Mouse (Mus musculus): ENCODE results near the gene Serp2. TPM values are rescaled to one million over a fixed set of nuclear protein-coding genes. Genes with fewer than 3 reads are reported as not detected.

Serp2 gene
- polyA plus RNA-seq, 2 experiments, result 14.3 to 14.7 TPM

- Histone ChIP-seq H3K4me1 (ENCODE audit: control insufficient read depth, insufficient read depth, low read length) (peaks cover 8% of the 10 kb centered on the region), H3K36me3 (ENCODE audit: control insufficient read depth, insufficient read depth, low read length) (no peaks in the 10 kb centered on the region), H3K9me3 (ENCODE audit: control insufficient read depth, low read length) (no peaks in the 10 kb centered on the region), H3K4me3 (replicated peaks; ENCODE audit: low read length) (no peak overlapping the region), H3K27me3 (ENCODE audit: control insufficient read depth, insufficient read depth, low read length) (no peaks in the 10 kb centered on the region), H3K9ac (ENCODE audit: low read depth, low read length, severe bottlenecking) (no peak overlapping the region), H3K27ac (replicated peaks; ENCODE audit: low read depth, low read length) (no peak overlapping the region), H3K4me2 (replicated peaks; ENCODE audit: low read depth, low read length, severe bottlenecking) (no peak overlapping the region)
- WGBS, result 87% methylated on average over 5 of the region's 5 CpGs
- no peak for TF ChIP-seq POLR2A (IDR thresholded peaks at IDR 0.05; ENCODE audit: borderline replicate concordance, extremely low read depth, insufficient read depth, insufficient read length)
- ATAC-seq (ENCODE audit: low FRiP score, low read depth), result no peak
- DNase-seq (ENCODE audit: low spot score), result no peak
Measured at GRCm38 (mm10) chr14:76518217-76518616, 38.5 kb downstream of the Serp2 start.

GRCm38 (mm10) chr14:76515620-76516019 lies 41.1 kb downstream of the Serp2 start:
- Histone ChIP-seq H3K36me3 (ENCODE audit: control insufficient read depth, insufficient read depth, low read length) (no peaks in the 10 kb centered on the region), H3K9me3 (ENCODE audit: control insufficient read depth, low read length) (no peaks in the 10 kb centered on the region), H3K4me3 (replicated peaks; ENCODE audit: low read length) (no peak overlapping the region), H3K27ac (replicated peaks; ENCODE audit: low read depth, low read length) (no peak overlapping the region), H3K4me1 (ENCODE audit: control insufficient read depth, insufficient read depth, low read length) (peaks cover 12% of the 10 kb centered on the region), H3K4me2 (replicated peaks; ENCODE audit: low read depth, low read length, severe bottlenecking) (no peak overlapping the region), H3K9ac (ENCODE audit: low read depth, low read length, severe bottlenecking) (no peak overlapping the region), H3K27me3 (ENCODE audit: control insufficient read depth, insufficient read depth, low read length) (no peaks in the 10 kb centered on the region)
- WGBS, result 74% methylated on average over 7 of the region's 7 CpGs
- no peak for DNase-seq (ENCODE audit: low spot score)
- no peak for ATAC-seq (ENCODE audit: low FRiP score, low read depth)
- no peak for TF ChIP-seq POLR2A (IDR thresholded peaks at IDR 0.05; ENCODE audit: borderline replicate concordance, extremely low read depth, insufficient read depth, insufficient read length)

DNA sequence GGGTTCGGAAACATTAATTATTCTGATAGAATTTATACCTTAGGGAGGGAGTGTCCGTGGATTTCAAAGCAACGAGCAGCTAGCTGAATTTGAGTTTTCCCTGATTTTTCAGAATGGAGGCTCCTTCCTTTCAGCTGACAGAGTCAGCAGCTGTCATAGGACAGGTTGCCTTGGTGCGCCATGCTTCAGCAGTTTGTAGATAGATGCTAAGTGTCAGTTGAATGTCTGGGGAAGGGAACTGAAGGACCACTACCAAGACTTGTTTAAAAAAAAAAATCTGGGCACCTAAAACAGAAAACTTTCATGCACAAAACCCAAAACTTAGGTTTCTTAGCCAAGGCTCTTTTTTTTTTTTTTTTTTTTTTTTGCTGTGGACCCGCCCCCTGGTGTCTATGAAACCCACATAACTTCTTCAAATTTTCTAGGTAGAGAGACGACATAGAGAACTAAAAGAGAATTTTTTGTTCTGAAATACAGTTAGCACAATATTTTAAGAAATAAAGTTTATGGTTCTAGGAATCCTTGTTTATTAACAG lies 42.6 kb downstream of the Serp2 start:
- no peak overlapping the region for H3K4me2 ChIP-seq (replicated peaks; ENCODE audit: low read depth, low read length, severe bottlenecking)
- no peak for TF ChIP-seq POLR2A (IDR thresholded peaks at IDR 0.05; ENCODE audit: borderline replicate concordance, extremely low read depth, insufficient read depth, insufficient read length)
- ATAC-seq (ENCODE audit: low FRiP score, low read depth) (no peak), DNase-seq (ENCODE audit: low spot score) (no peak)
- H3K27ac ChIP-seq (replicated peaks; ENCODE audit: low read depth, low read length), result no peak overlapping the region
- no peaks in the 10 kb centered on the region for H3K27me3 ChIP-seq (ENCODE audit: control insufficient read depth, insufficient read depth, low read length)
- H3K9ac ChIP-seq (ENCODE audit: low read depth, low read length, severe bottlenecking), result no peak overlapping the region
- no peaks in the 10 kb centered on the region for H3K9me3 ChIP-seq (ENCODE audit: control insufficient read depth, low read length)
- H3K36me3 ChIP-seq (ENCODE audit: control insufficient read depth, insufficient read depth, low read length), result no peaks in the 10 kb centered on the region
- peaks cover 12% of the 10 kb centered on the region for H3K4me1 ChIP-seq (ENCODE audit: control insufficient read depth, insufficient read depth, low read length)
- WGBS, result 46% methylated on average over 6 of the region's 6 CpGs
- no peak overlapping the region for H3K4me3 ChIP-seq (replicated peaks; ENCODE audit: low read length)

DNA sequence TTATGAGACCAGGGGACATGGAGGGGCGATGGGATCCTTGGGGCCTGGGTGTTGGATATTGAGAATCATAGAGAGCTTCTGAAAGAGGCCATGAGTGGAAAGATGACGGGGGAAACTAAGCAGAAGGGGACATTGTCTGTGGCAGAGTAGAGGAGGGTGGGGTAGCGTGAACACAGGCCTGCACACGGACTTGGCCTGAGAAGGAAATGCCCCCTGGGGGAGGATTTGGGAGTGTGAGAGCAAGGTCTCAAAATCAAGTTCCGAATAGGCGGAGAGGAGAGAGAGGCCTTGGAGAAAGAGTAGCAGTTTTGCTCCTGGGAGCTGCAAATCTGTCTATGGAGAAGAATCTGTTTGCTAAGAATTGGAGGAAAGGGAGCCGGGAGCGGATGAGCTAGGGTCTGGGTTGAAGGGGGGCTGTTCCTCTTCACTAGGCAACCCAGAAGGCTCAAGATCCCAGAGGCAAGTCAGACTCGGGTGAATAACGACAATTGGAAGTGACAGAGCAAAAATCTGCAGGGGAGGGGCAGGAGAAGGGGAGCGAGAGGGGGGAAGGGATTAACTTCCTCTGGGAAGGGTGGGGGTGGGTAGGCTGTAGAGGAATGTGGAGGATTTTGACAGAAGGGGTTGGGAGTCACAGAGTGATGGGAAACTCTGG lies 43.2 kb downstream of the Serp2 start:
- Histone ChIP-seq H3K27me3 (ENCODE audit: control insufficient read depth, insufficient read depth, low read length) (no peaks in the 10 kb centered on the region), H3K4me3 (replicated peaks; ENCODE audit: low read length) (no peak overlapping the region), H3K9ac (ENCODE audit: low read depth, low read length, severe bottlenecking) (no peak overlapping the region), H3K4me2 (replicated peaks; ENCODE audit: low read depth, low read length, severe bottlenecking) (no peak overlapping the region), H3K36me3 (ENCODE audit: control insufficient read depth, insufficient read depth, low read length) (no peaks in the 10 kb centered on the region), H3K9me3 (ENCODE audit: control insufficient read depth, low read length) (no peaks in the 10 kb centered on the region), H3K27ac (replicated peaks; ENCODE audit: low read depth, low read length) (no peak overlapping the region), H3K4me1 (ENCODE audit: control insufficient read depth, insufficient read depth, low read length) (peaks cover 12% of the 10 kb centered on the region)
- 24% methylated on average over 11 of the region's 11 CpGs for WGBS
- ATAC-seq (ENCODE audit: low FRiP score, low read depth) (no peak; the same call in 1 of the 2 replicates), DNase-seq (ENCODE audit: low spot score) (no peak)
- no peak for TF ChIP-seq POLR2A (IDR thresholded peaks at IDR 0.05; ENCODE audit: borderline replicate concordance, extremely low read depth, insufficient read depth, insufficient read length)

- no peak overlapping the region for H3K9ac ChIP-seq (ENCODE audit: low read depth, low read length, severe bottlenecking)
- ATAC-seq (ENCODE audit: low FRiP score, low read depth) (no peak), DNase-seq (ENCODE audit: low spot score) (no peak)
- peaks cover 19% of the 10 kb centered on the region for H3K4me1 ChIP-seq (ENCODE audit: control insufficient read depth, insufficient read depth, low read length)
- H3K27me3 ChIP-seq (ENCODE audit: control insufficient read depth, insufficient read depth, low read length), result no peaks in the 10 kb centered on the region
- H3K27ac ChIP-seq (replicated peaks; ENCODE audit: low read depth, low read length), result no peak overlapping the region
- no peak overlapping the region for H3K4me3 ChIP-seq (replicated peaks; ENCODE audit: low read length)
- no peak for TF ChIP-seq POLR2A (IDR thresholded peaks at IDR 0.05; ENCODE audit: borderline replicate concordance, extremely low read depth, insufficient read depth, insufficient read length)
- H3K36me3 ChIP-seq (ENCODE audit: control insufficient read depth, insufficient read depth, low read length), result peaks cover 8% of the 10 kb centered on the region
- 79% methylated on average over 7 of the region's 7 CpGs for WGBS
- no peaks in the 10 kb centered on the region for H3K9me3 ChIP-seq (ENCODE audit: control insufficient read depth, low read length)
- H3K4me2 ChIP-seq (replicated peaks; ENCODE audit: low read depth, low read length, severe bottlenecking), result no peak overlapping the region
Measured at GRCm38 (mm10) chr14:76511971-76512370, 44.7 kb downstream of the Serp2 start.
